23 mouse cellular contexts compared by ENCODE assay signal in the genomic region with DNA sequence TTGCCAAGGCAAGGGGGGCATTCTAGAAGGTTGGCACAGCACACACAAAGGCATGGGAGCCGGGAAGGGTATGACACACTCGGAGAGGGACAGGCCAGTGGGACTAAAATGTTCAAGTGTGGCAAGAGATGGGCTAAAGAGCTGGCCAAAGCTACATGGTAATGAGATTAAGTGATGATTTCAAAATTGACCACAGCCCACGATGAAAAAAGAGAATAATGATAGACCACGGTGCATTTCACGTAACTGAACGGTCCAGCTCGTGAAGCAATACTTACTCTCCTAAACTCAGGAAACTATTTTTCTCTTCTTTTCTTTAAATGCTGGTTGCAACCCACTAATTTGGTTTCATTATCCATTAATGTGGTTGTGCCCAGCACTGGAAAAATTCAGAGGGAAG. TPM values are rescaled to one million over a fixed set of nuclear protein-coding genes. Genes with fewer than 3 reads are reported as not detected.
"Had no signal": no experiment of that assay in that cellular context is flagged by ENCODE, and none has a peak within 500 bp of the region (broad histone marks: within the 10 kb centered on the region; RNA-seq: fewer than 3 reads in every experiment).

No protein-coding gene starts in this region.

- DNase-seq: left cerebral cortex, postnatal 4 days; liver; liver, embryonic 13.5 days; liver, postnatal 0 days; lung, adult 18-20 months; lung, adult 2 months; lung, embryonic 14.5 days; lung, postnatal 10 days; lung, postnatal 14 days; lung, postnatal 36 days; lung, postnatal 4 days; midbrain, embryonic 14.5 days had no signal

- ATAC-seq: liver, embryonic 12.5 days; liver, postnatal 0 days; lung, postnatal 0 days; midbrain, embryonic 13.5 days; midbrain, embryonic 15.5 days; midbrain, embryonic 16.5 days had no signal

RNA-seq across cellular contexts. Expression of gene Rbpjl, which starts 6.9 kb away (rescaled TPM):
- total RNA-seq: megakaryocyte-erythroid progenitor cell, adult 5-6 weeks; monocyte, adult 5-6 weeks had no signal

RNA-seq across cellular contexts. Expression of gene Slpi, which starts 7.2 kb away (rescaled TPM):
- total RNA-seq: left cerebral cortex, adult 2 months; left cerebral cortex, postnatal 14 days; left cerebral cortex, postnatal 25 days; megakaryocyte-erythroid progenitor cell, adult 5-6 weeks; midbrain, postnatal 0 days had no signal

RNA-seq across cellular contexts. Expression of gene Matn4, which starts 8.9 kb away (rescaled TPM):
- total RNA-seq: monocyte, adult 5-6 weeks had no signal
